Mouse (Mus musculus): ENCODE measurements around the gene Shank2. TPM values are rescaled to one million over a fixed set of nuclear protein-coding genes. Genes with fewer than 3 reads are reported as not detected.

The Shank2 gene
- not detected for total RNA-seq (2018; cell fraction: chromatin; rRNA removed)
- total RNA-seq (2018; cell fraction: cytosol; rRNA removed): not detected
- total RNA-seq (2018; cell fraction: nucleus; rRNA removed): under 1 TPM in 1 of 26 experiments, not detected in 25; 0.10 TPM
- polyA plus RNA-seq (2018): not detected in 3 replicates

DNA sequence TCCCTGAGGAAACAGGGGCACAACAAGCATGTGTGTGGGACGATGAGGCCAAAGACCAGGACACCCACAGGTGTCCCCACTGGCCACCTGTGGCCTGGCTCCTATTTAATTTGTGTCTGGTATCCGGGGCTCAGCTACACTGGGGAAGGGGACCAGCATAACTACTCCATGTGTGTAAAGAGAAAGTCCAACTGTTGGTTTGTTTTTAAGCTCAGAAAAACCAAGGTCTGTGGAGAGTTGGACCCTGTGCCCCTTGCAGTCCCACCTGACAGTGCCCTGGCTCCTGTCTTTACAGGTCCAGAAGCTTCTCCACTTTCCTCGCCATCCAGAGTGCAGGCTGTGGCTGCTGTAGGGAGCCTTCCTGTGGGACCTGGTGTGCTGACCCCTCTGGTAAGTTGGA lies at the start of gene Shank2:
Gene Shank2 (plus strand): TSS at position 301 of the 400 bp plus-strand sequence.
- no peaks in the 10 kb centered on the region for H3K36me3 ChIP-seq (ENCODE audit: inconsistent target)
- no peak within 1 kb of the TSS for H3K4me3 ChIP-seq (ENCODE audit: inconsistent target)
- 74% methylated on average over 3 of the region's 3 CpGs for WGBS (ENCODE audit: missing documents)
- H3K27ac ChIP-seq: no peak within 1 kb of the TSS
- no peaks in the 10 kb centered on the region for H3K79me2 ChIP-seq (ENCODE audit: inconsistent target)

GRCm38 (mm10) chr7:143952130-143952529 lies 49.6 kb upstream of the Shank2 start:
- H3K4me3 ChIP-seq (ENCODE audit: inconsistent target): no peak overlapping the region
- no peaks in the 10 kb centered on the region for H3K79me2 ChIP-seq (ENCODE audit: inconsistent target)
- H3K27ac ChIP-seq: no peak overlapping the region
- 75% methylated on average over 2 of the region's 3 CpGs for WGBS (ENCODE audit: missing documents)
- H3K36me3 ChIP-seq (ENCODE audit: inconsistent target): no peaks in the 10 kb centered on the region

DNA sequence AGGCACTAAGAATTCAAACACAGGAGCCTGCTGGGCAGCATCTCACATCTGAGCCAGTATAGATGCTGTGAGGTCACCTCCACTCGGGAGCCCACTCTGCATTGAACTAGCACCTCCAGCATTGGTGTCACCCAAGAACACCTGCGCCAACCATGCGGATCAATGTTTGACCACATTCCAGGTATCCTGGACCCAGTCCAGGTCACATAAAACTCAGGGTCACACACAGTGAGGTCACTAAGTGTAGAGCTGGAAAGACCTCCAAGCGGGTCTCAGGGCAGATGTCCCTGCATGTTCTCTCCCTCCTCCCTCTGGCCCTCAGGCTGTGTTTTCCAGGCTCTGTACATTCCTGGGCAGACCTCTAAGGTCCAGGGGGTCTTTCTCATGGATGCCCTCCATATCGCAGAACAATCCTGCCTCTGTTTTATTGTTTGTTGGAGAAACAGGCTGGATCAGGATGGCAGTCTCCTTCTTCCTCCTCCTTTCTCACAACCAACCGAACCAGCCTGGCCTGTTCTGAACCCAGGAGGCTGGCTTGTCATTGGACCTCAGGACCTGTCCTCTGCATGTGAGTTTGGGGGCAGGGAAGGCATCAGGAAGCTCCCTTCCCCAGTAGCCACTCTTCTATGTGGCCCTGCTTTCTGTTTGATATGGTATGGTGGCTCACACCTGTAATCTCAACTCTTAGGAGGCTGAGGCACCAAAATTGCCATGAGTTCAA lies 45.0 kb upstream of the Shank2 start:
- Histone ChIP-seq H3K79me2 (ENCODE audit: inconsistent target) (no peaks in the 10 kb centered on the region), H3K36me3 (ENCODE audit: inconsistent target) (no peaks in the 10 kb centered on the region), H3K27ac (no peak overlapping the region), H3K4me3 (ENCODE audit: inconsistent target) (no peak overlapping the region)
- WGBS (ENCODE audit: missing documents): 85% methylated on average over 6 of the region's 6 CpGs

DNA sequence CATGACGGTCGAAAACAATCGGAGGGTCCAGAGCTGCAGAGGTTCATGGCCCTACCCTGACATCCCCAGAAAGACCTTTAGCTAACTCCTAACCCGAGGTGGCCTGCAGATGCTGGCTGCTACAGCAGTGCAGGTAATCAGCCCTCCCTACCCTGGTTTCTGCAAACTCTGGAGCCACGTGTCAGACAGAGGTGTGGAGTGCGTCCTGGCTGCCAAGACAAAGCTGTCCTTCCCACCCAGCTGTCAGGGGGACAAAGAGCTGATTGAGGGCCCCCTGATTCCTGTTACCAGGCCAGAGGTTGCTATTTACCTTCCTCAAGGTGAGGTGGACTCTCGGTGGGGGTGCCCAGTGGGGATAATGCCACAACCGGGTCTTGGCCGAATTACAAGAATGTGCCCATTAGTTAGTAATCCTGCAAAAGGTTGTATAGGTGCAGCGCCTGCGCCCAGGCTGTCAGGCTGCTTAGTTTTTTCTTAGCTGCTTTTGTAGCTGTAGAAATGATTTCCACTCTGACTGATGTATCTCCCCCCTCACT lies 43.6 kb upstream of the Shank2 start:
- no peaks in the 10 kb centered on the region for H3K36me3 ChIP-seq (ENCODE audit: inconsistent target)
- no peak overlapping the region for H3K27ac ChIP-seq
- no peak overlapping the region for H3K4me3 ChIP-seq (ENCODE audit: inconsistent target)
- 69% methylated on average over 11 of the region's 11 CpGs for WGBS (ENCODE audit: missing documents)
- no peaks in the 10 kb centered on the region for H3K79me2 ChIP-seq (ENCODE audit: inconsistent target)

DNA sequence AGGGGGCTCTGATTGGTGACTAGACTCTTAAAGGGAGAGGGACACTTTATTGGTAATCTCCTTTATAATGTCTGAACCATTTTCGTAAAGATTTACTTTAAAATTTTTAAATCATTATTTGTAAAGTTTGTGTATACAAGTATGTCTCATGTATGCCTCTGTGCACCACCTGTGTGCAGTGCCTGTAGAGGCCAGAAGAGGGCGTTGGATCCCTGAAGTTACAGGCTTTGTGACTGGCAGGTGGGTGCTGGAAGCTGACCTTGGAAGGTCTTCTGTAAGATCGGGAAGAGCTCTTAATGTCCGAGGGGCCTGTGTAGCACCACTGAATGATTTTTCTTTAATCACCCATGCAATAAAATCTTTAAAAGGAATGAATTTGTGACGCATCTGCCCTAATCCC lies 37.9 kb upstream of the Shank2 start:
- WGBS (ENCODE audit: missing documents): 84% methylated on average over 5 of the region's 5 CpGs
- no peak overlapping the region for H3K4me3 ChIP-seq (ENCODE audit: inconsistent target)
- no peaks in the 10 kb centered on the region for H3K79me2 ChIP-seq (ENCODE audit: inconsistent target)
- no peaks in the 10 kb centered on the region for H3K36me3 ChIP-seq (ENCODE audit: inconsistent target)
- H3K27ac ChIP-seq: no peak overlapping the region

GRCm38 (mm10) chr7:143966621-143967020 lies 35.1 kb upstream of the Shank2 start:
- Histone ChIP-seq H3K36me3 (ENCODE audit: inconsistent target) (no peaks in the 10 kb centered on the region), H3K27ac (no peak overlapping the region), H3K4me3 (ENCODE audit: inconsistent target) (no peak overlapping the region), H3K79me2 (ENCODE audit: inconsistent target) (no peaks in the 10 kb centered on the region)
- WGBS (ENCODE audit: missing documents): 82% methylated on average over 7 of the region's 7 CpGs

DNA sequence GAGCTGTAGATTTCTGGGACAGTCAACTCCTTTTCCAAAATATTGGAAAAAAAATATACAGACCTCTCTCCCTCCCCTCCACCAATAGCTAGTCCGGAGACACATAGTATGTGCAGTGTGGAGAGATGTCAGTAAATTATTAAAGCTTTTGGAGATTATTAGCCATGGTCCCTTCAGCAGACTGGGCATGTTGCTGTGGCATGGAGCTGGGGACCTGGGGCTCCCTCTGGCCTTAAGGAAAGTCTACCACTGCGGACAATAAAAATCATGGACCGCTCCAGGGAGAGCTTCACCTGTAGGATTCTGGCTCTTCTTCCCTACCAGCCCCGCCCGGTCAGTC lies 24.3 kb upstream of the Shank2 start:
- no peaks in the 10 kb centered on the region for H3K36me3 ChIP-seq (ENCODE audit: inconsistent target)
- WGBS (ENCODE audit: missing documents): 27% methylated on average over 5 of the region's 5 CpGs
- H3K4me3 ChIP-seq (ENCODE audit: inconsistent target): no peak overlapping the region
- no peaks in the 10 kb centered on the region for H3K79me2 ChIP-seq (ENCODE audit: inconsistent target)
- H3K27ac ChIP-seq: no peak overlapping the region

GRCm38 (mm10) chr7:143977831-143978682 lies 23.7 kb upstream of the Shank2 start:
- Histone ChIP-seq H3K79me2 (ENCODE audit: inconsistent target) (no peaks in the 10 kb centered on the region), H3K4me3 (ENCODE audit: inconsistent target) (no peak overlapping the region), H3K36me3 (ENCODE audit: inconsistent target) (no peaks in the 10 kb centered on the region), H3K27ac (no peak overlapping the region)
- 6% methylated on average over 67 of the region's 67 CpGs for WGBS (ENCODE audit: missing documents)

- Histone ChIP-seq H3K27ac (no peak overlapping the region), H3K4me3 (ENCODE audit: inconsistent target) (no peak overlapping the region)
- WGBS (ENCODE audit: missing documents): 3% methylated on average over 48 of the region's 50 CpGs
Measured at GRCm38 (mm10) chr7:143978741-143979371, 22.9 kb upstream of the Shank2 start.

GRCm38 (mm10) chr7:143979986-143980385 lies 21.7 kb upstream of the Shank2 start:
- Histone ChIP-seq H3K79me2 (ENCODE audit: inconsistent target) (no peaks in the 10 kb centered on the region), H3K4me3 (ENCODE audit: inconsistent target) (no peak overlapping the region), H3K36me3 (ENCODE audit: inconsistent target) (no peaks in the 10 kb centered on the region), H3K27ac (no peak overlapping the region)
- WGBS (ENCODE audit: missing documents): 48% methylated on average over 5 of the region's 5 CpGs

More at GRCm38 (mm10) chr7:143978741-143979371, 22.9 kb upstream of the Shank2 start:
- Histone ChIP-seq H3K36me3 (ENCODE audit: inconsistent target) (no peaks in the 10 kb centered on the region), H3K79me2 (ENCODE audit: inconsistent target) (no peaks in the 10 kb centered on the region)

DNA sequence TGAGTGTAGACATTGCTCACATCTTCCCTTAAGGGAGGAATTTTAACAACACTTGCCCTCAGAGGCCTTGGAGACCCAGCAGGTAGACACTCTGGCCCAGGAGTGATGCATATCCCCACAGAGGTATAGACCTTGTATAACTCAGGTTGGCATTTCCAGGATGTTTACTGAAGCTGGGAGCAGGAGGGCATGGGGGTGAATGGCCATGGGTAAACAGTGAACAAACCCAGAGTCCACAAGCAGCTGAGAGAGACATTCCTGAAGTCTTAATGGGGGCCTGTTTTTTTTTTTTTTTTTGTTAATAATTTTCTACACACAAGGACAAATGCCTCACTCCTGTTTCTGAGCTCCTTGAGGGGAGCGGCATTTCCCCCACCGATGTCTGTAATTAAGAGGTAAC lies 15.4 kb upstream of the Shank2 start:
- 90% methylated on average over 2 of the region's 2 CpGs for WGBS (ENCODE audit: missing documents)
- Histone ChIP-seq H3K4me3 (ENCODE audit: inconsistent target) (no peak overlapping the region), H3K27ac (no peak overlapping the region), H3K79me2 (ENCODE audit: inconsistent target) (no peaks in the 10 kb centered on the region), H3K36me3 (ENCODE audit: inconsistent target) (no peaks in the 10 kb centered on the region)

- Histone ChIP-seq H3K4me3 (ENCODE audit: inconsistent target) (no peak overlapping the region), H3K36me3 (ENCODE audit: inconsistent target) (no peaks in the 10 kb centered on the region), H3K79me2 (ENCODE audit: inconsistent target) (no peaks in the 10 kb centered on the region), H3K27ac (no peak overlapping the region)
Measured at GRCm38 (mm10) chr7:143991160-143991559, 10.6 kb upstream of the Shank2 start.

GRCm38 (mm10) chr7:143999073-143999472 lies 2.7 kb upstream of the Shank2 start:
- 43% methylated on average over 3 of the region's 3 CpGs for WGBS (ENCODE audit: missing documents)
- H3K4me3 ChIP-seq (ENCODE audit: inconsistent target): no peak overlapping the region
- H3K36me3 ChIP-seq (ENCODE audit: inconsistent target): no peaks in the 10 kb centered on the region
- H3K27ac ChIP-seq: no peak overlapping the region
- H3K79me2 ChIP-seq (ENCODE audit: inconsistent target): no peaks in the 10 kb centered on the region

- Histone ChIP-seq H3K4me3 (ENCODE audit: inconsistent target) (no peak overlapping the region), H3K27ac (no peak overlapping the region), H3K36me3 (ENCODE audit: inconsistent target) (no peaks in the 10 kb centered on the region), H3K79me2 (ENCODE audit: inconsistent target) (no peaks in the 10 kb centered on the region)
- 85% methylated on average over 3 of the region's 3 CpGs for WGBS (ENCODE audit: missing documents)
Measured at GRCm38 (mm10) chr7:144003471-144003870, 1.7 kb downstream of the Shank2 start.
